Mouse (Mus musculus) adrenal gland, postnatal 36 days (tissue): ENCODE measurements around the gene Pigw. TPM values are rescaled to one million over a fixed set of nuclear protein-coding genes. Genes with fewer than 3 reads are reported as not detected.

Source experiments
- DNase-seq, 2 experiments: peaks; one replicate each; pipeline ENCODE4 v3.0.0; 2021; ENCODE audit warnings: mixed read lengths in 1 of 2
- long read RNA-seq, 2 experiments: library from polyadenylated mRNA; stranded (forward); transcript quantifications; one replicate each; pipeline ENCODE4 v2.0.0; 2021; ENCODE audit warnings: borderline sequencing depth in 2 of 2
- total RNA-seq, 2 experiments: library from RNA; stranded (reverse); gene quantifications; 2 replicates each; pipeline ENCODE4 v1.2.3; 2021

The Pigw gene
- 10 to 100 TPM in 1 of 2 experiments, 1 to 10 TPM in 1; 9.1 to 10.3 TPM for total RNA-seq
- long read RNA-seq, experiment 1, partial matches to known transcripts = 0 of 3 reads
- long read RNA-seq, experiment 1, other reads (novel, unspliced or antisense) = 1 of 3 reads
- long read RNA-seq, experiment 2 = 0 reads

GRCm38 (mm10) chr11:84879772-84880464 lies at the start of gene Pigw, which contains the start of gene Myo19:
Gene Pigw (minus strand): TSS chr11:84880285.
Gene Myo19 (plus strand): TSS chr11:84880148.
- peak; percentile 90 to 94 for DNase-seq

GRCm38 (mm10) chr11:84920981-84921380 lies 40.9 kb upstream of the Pigw start:
- DNase-seq = no peak

GRCm38 (mm10) chr11:84919951-84920350 lies 39.9 kb upstream of the Pigw start:
- DNase-seq = no peak

GRCm38 (mm10) chr11:84919276-84919675 lies 39.2 kb upstream of the Pigw start:
- DNase-seq = peak; percentile 31 to 47

GRCm38 (mm10) chr11:84918425-84918824 lies 38.3 kb upstream of the Pigw start:
- DNase-seq = peak; percentile 86 to 91

- no peak for DNase-seq
These were observed 36.7 kb upstream of the Pigw start for GRCm38 (mm10) chr11:84916703-84917300.

GRCm38 (mm10) chr11:84916053-84916702 lies 36.1 kb upstream of the Pigw start, which contains the start of gene Znhit3:
Gene Znhit3 (minus strand): TSS chr11:84916366.
- peak; percentile 83 to 84 for DNase-seq

- no peak for DNase-seq
These were observed 34.6 kb upstream of the Pigw start for GRCm38 (mm10) chr11:84914673-84915072.

- DNase-seq = peak in 1 of 2 experiments; percentile 16
These were observed 30.3 kb upstream of the Pigw start for GRCm38 (mm10) chr11:84910411-84910810.

GRCm38 (mm10) chr11:84908480-84908879 lies 28.4 kb upstream of the Pigw start:
- no peak for DNase-seq

GRCm38 (mm10) chr11:84907081-84907480 lies 27.0 kb upstream of the Pigw start:
- DNase-seq = no peak

GRCm38 (mm10) chr11:84904597-84905144 lies 24.6 kb upstream of the Pigw start:
- no peak for DNase-seq

- DNase-seq = no peak
These were observed 13.0 kb upstream of the Pigw start for GRCm38 (mm10) chr11:84893113-84893512.

- no peak for DNase-seq
These were observed 11.6 kb upstream of the Pigw start for GRCm38 (mm10) chr11:84891705-84892104.

- no peak for DNase-seq
These were observed 9.4 kb upstream of the Pigw start for GRCm38 (mm10) chr11:84889492-84889891.

- DNase-seq = no peak
These were observed 7.9 kb upstream of the Pigw start for GRCm38 (mm10) chr11:84888025-84888424.

GRCm38 (mm10) chr11:84886767-84887511 lies 6.9 kb upstream of the Pigw start:
- no peak for DNase-seq

GRCm38 (mm10) chr11:84886236-84886635 lies 6.2 kb upstream of the Pigw start:
- DNase-seq = no peak

- DNase-seq = no peak
These were observed 5.2 kb upstream of the Pigw start for GRCm38 (mm10) chr11:84885238-84885637.

- no peak for DNase-seq
These were observed 2.3 kb upstream of the Pigw start for GRCm38 (mm10) chr11:84882346-84882745.

GRCm38 (mm10) chr11:84880971-84881370 lies 886 bp upstream of the Pigw start:
- DNase-seq = no peak

- peak; percentile 60 to 72 for DNase-seq
These were observed 428 bp upstream of the Pigw start for GRCm38 (mm10) chr11:84880465-84880961.
